Mouse (Mus musculus) megakaryocyte, adult 5-6 weeks (primary cell): Measurements from ENCODE around the gene Rnf126. TPM values are rescaled to one million over a fixed set of nuclear protein-coding genes. Genes with fewer than 3 reads are reported as not detected.
"Not testable (repeated sequence)": the region's sequence is repeated elsewhere in the genome, so short reads cannot be mapped to it uniquely, and the experiment has no call there.

Source experiments
- ATAC-seq: 2 replicates; pipeline ENCODE4 v1.8.0; 2016; ENCODE audit warnings: mild to moderate bottlenecking, inconsistent platforms; ENCODE audit not compliant: poor library complexity, severe bottlenecking
- total RNA-seq, 2 experiments: library from RNA; stranded (forward) in 1 of 2; stranded (reverse) in 1 of 2; fragments of 153-499, 151-499 nt in 1 of 2; fragments of 221-1000, 200-1000 nt in 1 of 2; gene quantifications; 2 replicates each; pipeline versions ENCODE4 v1.2.3 to v1.2.4; 2015 to 2017

Gene Rnf126
- total RNA-seq, 2 experiments from 2014 or later = 12.5 to 34.0 TPM

GRCm38 (mm10) chr10:79767372-79768244 lies 856 bp upstream of the Rnf126 start:
- peak; percentile 28 for ATAC-seq

GRCm38 (mm10) chr10:79766001-79766507 lies 698 bp downstream of the Rnf126 start:
- no peak for ATAC-seq

GRCm38 (mm10) chr10:79765228-79765745 lies 1.5 kb downstream of the Rnf126 start:
- no peak for ATAC-seq

GRCm38 (mm10) chr10:79764234-79764633 lies 2.5 kb downstream of the Rnf126 start:
- ATAC-seq = no peak

- ATAC-seq = no peak
Measured at GRCm38 (mm10) chr10:79762875-79763274, 3.9 kb downstream of the Rnf126 start.

GRCm38 (mm10) chr10:79760603-79761143 lies 6.1 kb downstream of the Rnf126 start:
- no peak for ATAC-seq

GRCm38 (mm10) chr10:79759675-79760074 lies 7.1 kb downstream of the Rnf126 start:
- not testable (repeated sequence) for ATAC-seq

GRCm38 (mm10) chr10:79756660-79757059 lies 10.1 kb downstream of the Rnf126 start:
- ATAC-seq = no peak

GRCm38 (mm10) chr10:79755854-79756253 lies 10.9 kb downstream of the Rnf126 start:
- no peak for ATAC-seq

- peak; percentile 75 for ATAC-seq
Measured at GRCm38 (mm10) chr10:79754856-79755516, 11.8 kb downstream of the Rnf126 start, which contains the start of gene Fgf22. Gene Fgf22, plus strand, starts transcription at chr10:79755076.

- no peak for ATAC-seq
Measured at GRCm38 (mm10) chr10:79748496-79748895, 18.3 kb downstream of the Rnf126 start.

- ATAC-seq = peak; percentile 22; the same call in 1 of the 2 replicates
Measured at GRCm38 (mm10) chr10:79746774-79747151, 20.0 kb downstream of the Rnf126 start.

- ATAC-seq = peak; percentile 99
Measured at GRCm38 (mm10) chr10:79745898-79746773, 20.6 kb downstream of the Rnf126 start, which contains the start of gene Polrmt. Gene Polrmt, minus strand, starts transcription at chr10:79746581.

- ATAC-seq = no peak
Measured at GRCm38 (mm10) chr10:79745411-79745810, 21.3 kb downstream of the Rnf126 start.

GRCm38 (mm10) chr10:79743650-79744365 lies 22.9 kb downstream of the Rnf126 start:
- no peak for ATAC-seq

- no peak for ATAC-seq
Measured at GRCm38 (mm10) chr10:79743161-79743560, 23.6 kb downstream of the Rnf126 start.

GRCm38 (mm10) chr10:79740863-79741262 lies 25.9 kb downstream of the Rnf126 start:
- ATAC-seq = no peak

- ATAC-seq = no peak
Measured at GRCm38 (mm10) chr10:79739234-79739633, 27.5 kb downstream of the Rnf126 start.

- peak; percentile 69 for ATAC-seq
Measured at GRCm38 (mm10) chr10:79738259-79738658, 28.5 kb downstream of the Rnf126 start.
